Mouse (Mus musculus) MEL (cell line): ENCODE results near the gene Shcbp1l. TPM values are rescaled to one million over a fixed set of nuclear protein-coding genes. Genes with fewer than 3 reads are reported as not detected.

Source experiments
- DNase-seq: peaks from one replicate; pipeline ENCODE4 v3.0.0; 2011; ENCODE audit warnings: low read depth, low spot score
- H3K27ac ChIP-seq: 2 replicates; pipeline ENCODE4 v1.5.1; 2012; ENCODE audit warnings: low read depth, mild to moderate bottlenecking, control low read depth, low read length, moderate library complexity; ENCODE audit not compliant: control insufficient read depth
- H3K27me3 ChIP-seq, 2 experiments: fragments of 150-350 bp in 1 of 2; sonication (generic) in 1 of 2; 2 replicates each; pipeline ENCODE4 v1.6.1; 2012; ENCODE audit warnings: low read length in 2 of 2, mild to moderate bottlenecking in 2 of 2, improper control_type of control experiment in 1 of 2, moderate library complexity in 1 of 2; ENCODE audit not compliant: insufficient read depth in 2 of 2, control insufficient read depth in 1 of 2
- H3K36me3 ChIP-seq, 2 experiments: 2 replicates each; pipeline ENCODE4 v1.6.1; 2012 to 2014; ENCODE audit warnings: low read length in 2 of 2, improper control_type of control experiment in 1 of 2, inconsistent platforms in 1 of 2, mild to moderate bottlenecking in 1 of 2; ENCODE audit not compliant: insufficient read depth in 2 of 2, control insufficient read depth in 1 of 2
- H3K4me1 ChIP-seq, 2 experiments: fragments of 150-350 bp in 1 of 2; sonication (generic) in 1 of 2; 2 replicates each; pipeline ENCODE4 v1.6.1; 2012; ENCODE audit warnings: low read length in 2 of 2, improper control_type of control experiment in 1 of 2, mild to moderate bottlenecking in 1 of 2; ENCODE audit not compliant: insufficient read depth in 2 of 2, control insufficient read depth in 1 of 2
- H3K4me3 ChIP-seq, 2 experiments: fragments of 150-350 bp in 1 of 2; sonication (generic) in 1 of 2; 2 replicates each; pipeline ENCODE4 v1.5.1; 2012; ENCODE audit warnings: low read depth in 2 of 2, low read length in 2 of 2, mild to moderate bottlenecking in 2 of 2, moderate library complexity in 2 of 2, control low read depth in 1 of 2, improper control_type of control experiment in 1 of 2; ENCODE audit not compliant: control insufficient read depth in 1 of 2, insufficient read depth in 1 of 2
- H3K79me2 ChIP-seq: 2 replicates; pipeline ENCODE4 v1.6.1; 2012; ENCODE audit warnings: mild to moderate bottlenecking, low read length, moderate library complexity; ENCODE audit not compliant: control insufficient read depth, poor library complexity, insufficient read depth
- H3K9ac ChIP-seq: 2 replicates; pipeline ENCODE4 v1.6.1; 2012; ENCODE audit warnings: low read depth, mild to moderate bottlenecking, control low read depth, low read length, moderate library complexity; ENCODE audit not compliant: control insufficient read depth, poor library complexity, severe bottlenecking
- H3K9me3 ChIP-seq: fragments of 150-350 bp; sonication (generic); replicated peaks from 2 replicates; pipeline ENCODE4 v1.6.1; 2012; ENCODE audit warnings: mild to moderate bottlenecking, low read length, improper control_type of control experiment, moderate library complexity; ENCODE audit not compliant: insufficient read depth
- BHLHE40 ChIP-seq: IDR thresholded peaks from 2 replicates; pipeline ENCODE4 v1.6.1; 2012; ENCODE audit warnings: low read depth, mild to moderate bottlenecking, inconsistent platforms, low read length, improper control_type of control experiment, borderline replicate concordance
- CTCF ChIP-seq, 3 experiments: IDR thresholded peaks in 2 of 3; conservative IDR thresholded peaks in 1 of 3; 2 replicates each; pipeline ENCODE4 v1.5.1; 2011 to 2012; ENCODE audit warnings: low read length in 3 of 3, low read depth in 2 of 3, mild to moderate bottlenecking in 2 of 3, improper control_type of control experiment in 1 of 3, inconsistent platforms in 1 of 3, mixed read lengths in 1 of 3, moderate library complexity in 1 of 3; ENCODE audit not compliant: control insufficient read depth in 1 of 3, insufficient read depth in 1 of 3, poor library complexity in 1 of 3, severe bottlenecking in 1 of 3
- E2F4 ChIP-seq: IDR thresholded peaks from 2 replicates; pipeline ENCODE4 v1.6.1; 2011; ENCODE audit warnings: low read depth, low read length, improper control_type of control experiment, borderline replicate concordance
- ETS1 ChIP-seq: IDR thresholded peaks from 2 replicates; pipeline ENCODE4 v1.6.1; 2012; ENCODE audit warnings: low read depth, mild to moderate bottlenecking, inconsistent platforms, low read length, improper control_type of control experiment, moderate library complexity
- GABPA ChIP-seq: IDR thresholded peaks from 2 replicates; pipeline ENCODE4 v1.6.1; 2012; ENCODE audit warnings: low read depth, mild to moderate bottlenecking, inconsistent platforms, low read length, improper control_type of control experiment, moderate library complexity
- GATA1 ChIP-seq: IDR thresholded peaks from 2 replicates; pipeline ENCODE4 v1.6.1; 2011; ENCODE audit warnings: low read depth, low read length, improper control_type of control experiment
- KAT2A ChIP-seq: conservative IDR thresholded peaks from 2 replicates; pipeline ENCODE4 v1.6.1; 2012; ENCODE audit warnings: low read depth, low read length, improper control_type of control experiment, inconsistent platforms
- MEF2A ChIP-seq: IDR thresholded peaks from 2 replicates; pipeline ENCODE4 v1.6.1; 2014; ENCODE audit warnings: low read depth, mild to moderate bottlenecking, inconsistent platforms, low read length, improper control_type of control experiment; ENCODE audit not compliant: poor library complexity, insufficient replicate concordance, severe bottlenecking; ENCODE audit errors: extremely low read depth
- MXI1 ChIP-seq: IDR thresholded peaks from 2 replicates; pipeline ENCODE4 v1.6.1; 2011; ENCODE audit warnings: mild to moderate bottlenecking, low read depth, low read length, improper control_type of control experiment
- MYC ChIP-seq: IDR thresholded peaks from 2 replicates; pipeline ENCODE4 v1.6.1; 2011; ENCODE audit warnings: low read depth, mild to moderate bottlenecking, low read length, improper control_type of control experiment, moderate library complexity
- NELFE ChIP-seq: IDR thresholded peaks from 2 replicates; pipeline ENCODE4 v1.6.1; 2011; ENCODE audit warnings: low read depth, low read length, improper control_type of control experiment
- POLR2A ChIP-seq, 2 experiments: IDR thresholded peaks; 2 replicates each; pipeline ENCODE4 v1.6.1; 2011 to 2012; ENCODE audit warnings: low read length in 2 of 2, mild to moderate bottlenecking in 2 of 2, control low read depth in 1 of 2, improper control_type of control experiment in 1 of 2, low read depth in 1 of 2, moderate library complexity in 1 of 2; ENCODE audit not compliant: control insufficient read depth in 1 of 2, insufficient read depth in 1 of 2, poor library complexity in 1 of 2
- SIN3A ChIP-seq: IDR thresholded peaks from 2 replicates; pipeline ENCODE4 v1.6.1; 2012; ENCODE audit warnings: low read length, improper control_type of control experiment, inconsistent platforms
- SMC3 ChIP-seq: IDR thresholded peaks from 2 replicates; pipeline ENCODE4 v1.6.1; 2011; ENCODE audit warnings: low read depth, low read length, improper control_type of control experiment
- TAL1 ChIP-seq: IDR thresholded peaks from 2 replicates; pipeline ENCODE4 v1.6.1; 2012; ENCODE audit warnings: mild to moderate bottlenecking, inconsistent platforms, low read length, moderate library complexity, mixed read lengths
- TBP ChIP-seq: IDR thresholded peaks from 2 replicates; pipeline ENCODE4 v1.8.0; 2011; ENCODE audit warnings: low read depth, low read length, improper control_type of control experiment
- UBTF ChIP-seq: IDR thresholded peaks from 2 replicates; pipeline ENCODE4 v1.6.1; 2012; ENCODE audit warnings: low read depth, mild to moderate bottlenecking, inconsistent platforms, low read length, improper control_type of control experiment, moderate library complexity, borderline replicate concordance; ENCODE audit not compliant: insufficient read depth
- USF1 ChIP-seq: IDR thresholded peaks from 2 replicates; pipeline ENCODE4 v1.6.1; 2014; ENCODE audit warnings: low read depth, mild to moderate bottlenecking, inconsistent platforms, low read length, improper control_type of control experiment, moderate library complexity
- ZKSCAN1 ChIP-seq: IDR thresholded peaks from 2 replicates; pipeline ENCODE4 v1.6.1; 2012; ENCODE audit warnings: low read depth, mild to moderate bottlenecking, inconsistent platforms, low read length, improper control_type of control experiment, moderate library complexity
- ZNF384 ChIP-seq: IDR thresholded peaks from 2 replicates; pipeline ENCODE4 v1.6.1; 2012; ENCODE audit warnings: low read depth, mild to moderate bottlenecking, inconsistent platforms, low read length, improper control_type of control experiment
- polyA plus RNA-seq, 2 experiments: library from polyadenylated mRNA; stranded (reverse) in 1 of 2; unstranded in 1 of 2; fragments of >175 nt in 1 of 2; fragments of >200 nt in 1 of 2; gene quantifications; 2 replicates each; pipeline versions ENCODE4 v1.2.1 to v1.2.4; 2012; ENCODE audit warnings: low replicate concordance in 2 of 2, low read depth in 1 of 2; ENCODE audit not compliant: insufficient read length in 2 of 2, insufficient read depth in 1 of 2, missing spikeins in 1 of 2
- total RNA-seq: library from RNA; depleted of rRNA; stranded (reverse); fragments of 300-350 nt; gene quantifications from 2 replicates; pipeline ENCODE4 v1.2.3, GENCODE M21; 2012

Shcbp1l gene
- total and polyA plus RNA-seq, 3 experiments = 2.4 to 3.7 TPM; not detected in 1

- H3K9ac ChIP-seq = no peak overlapping the region
- H3K79me2 ChIP-seq = peaks cover 6% of the 10 kb centered on the region
- no peaks in the 10 kb centered on the region; a peak in 1 of 4 replicates for H3K36me3 ChIP-seq
- no peaks in the 10 kb centered on the region for H3K9me3 ChIP-seq
- H3K27me3 ChIP-seq = no peaks in the 10 kb centered on the region
- TF ChIP-seq NELFE (no peak), ZNF384 (no peak), POLR2A (IDR thresholded peaks at IDR 0.05; ENCODE audit: control insufficient read depth in 1 of 2, insufficient read depth in 1 of 2, low read depth in 1 of 2, low read length in 2 of 2, poor library complexity in 1 of 2) (no peak), MXI1 (no peak), USF1 (no peak), SIN3A (no peak), KAT2A (no peak), UBTF (no peak), GATA1 (no peak), CTCF (IDR thresholded peaks at IDR 0.05 in 2 of 3, conservative IDR thresholded peaks at IDR 0.05 in 1 of 3; ENCODE audit: control insufficient read depth in 1 of 3, insufficient read depth in 1 of 3, low read depth in 2 of 3, low read length in 3 of 3, poor library complexity in 1 of 3, severe bottlenecking in 1 of 3) (no peak), ETS1 (no peak), ZKSCAN1 (no peak), BHLHE40 (no peak), MYC (no peak), SMC3 (no peak), GABPA (no peak), MEF2A (no peak)
- no peak overlapping the region for H3K27ac ChIP-seq
- H3K4me3 ChIP-seq = no peak overlapping the region
- peak; percentile 49 for DNase-seq
- no peaks in the 10 kb centered on the region; a peak in 1 of 4 replicates for H3K4me1 ChIP-seq
Measured at GRCm38 (mm10) chr1:153491822-153492221, 66.9 kb downstream of the Shcbp1l start.

GRCm38 (mm10) chr1:153493338-153493737 lies 68.4 kb downstream of the Shcbp1l start:
- no peak for DNase-seq
- no peak overlapping the region for H3K4me3 ChIP-seq
- no peaks in the 10 kb centered on the region for H3K9me3 ChIP-seq
- no peak overlapping the region for H3K27ac ChIP-seq
- no peaks in the 10 kb centered on the region for H3K4me1 ChIP-seq
- no peaks in the 10 kb centered on the region; a peak in 1 of 4 replicates for H3K36me3 ChIP-seq
- no peaks in the 10 kb centered on the region for H3K79me2 ChIP-seq
- TF ChIP-seq E2F4 (no peak), TAL1 (no peak), POLR2A (IDR thresholded peaks at IDR 0.05; ENCODE audit: control insufficient read depth in 1 of 2, insufficient read depth in 1 of 2, low read depth in 1 of 2, low read length in 2 of 2, poor library complexity in 1 of 2) (no peak), USF1 (peak; percentile 73), MXI1 (no peak), NELFE (no peak), TBP (no peak), BHLHE40 (peak; percentile 35; the same call in 1 of the 2 replicates)
- no peaks in the 10 kb centered on the region for H3K27me3 ChIP-seq
- H3K9ac ChIP-seq = no peak overlapping the region
